Mouse (Mus musculus) heart, adult 18-20 months (tissue): ENCODE data around the gene Hist2h2aa1. TPM values are rescaled to one million over a fixed set of nuclear protein-coding genes. Genes with fewer than 3 reads are reported as not detected.
"Not testable (repeated sequence)": the region's sequence is repeated elsewhere in the genome, so short reads cannot be mapped to it uniquely, and the experiment has no call there.

Experiments
- DNase-seq, 2 experiments: peaks; one replicate each; pipeline ENCODE4 v3.0.0; 2021 to 2022; ENCODE audit warnings: mixed read lengths in 1 of 2
- long read RNA-seq, 2 experiments: library from polyadenylated mRNA; stranded (forward); transcript quantifications; one replicate each; pipeline ENCODE4 v2.0.0; 2021
- total RNA-seq, 2 experiments: library from RNA; stranded (reverse); gene quantifications; 2 replicates each; pipeline ENCODE4 v1.2.3; 2021

The Hist2h2aa1 gene
- total RNA-seq = 10 to 100 TPM in 1 of 2 experiments, 1 to 10 TPM in 1; 9.3 to 14.7 TPM
- long read RNA-seq, experiment 1, transcript Hist2h2aa1-201 (1 exons, 586 nt) = major isoform, 85 of 85 reads
- long read RNA-seq, experiment 1, partial matches to known transcripts = 0 of 85 reads
- long read RNA-seq, experiment 1, other reads (novel, unspliced or antisense) = 0 of 85 reads
- long read RNA-seq, experiment 2, transcript Hist2h2aa1-201 (1 exons, 586 nt) = major isoform, 53 of 53 reads
- long read RNA-seq, experiment 2, partial matches to known transcripts = 0 of 53 reads
- long read RNA-seq, experiment 2, other reads (novel, unspliced or antisense) = 0 of 53 reads

- peak; percentile 91 to 92 for DNase-seq
These were observed at the start of gene Hist2h2aa1 for GRCm38 (mm10) chr3:96245003-96245886. Hist2h2aa1 (plus strand) TSS chr3:96245497.

DNA sequence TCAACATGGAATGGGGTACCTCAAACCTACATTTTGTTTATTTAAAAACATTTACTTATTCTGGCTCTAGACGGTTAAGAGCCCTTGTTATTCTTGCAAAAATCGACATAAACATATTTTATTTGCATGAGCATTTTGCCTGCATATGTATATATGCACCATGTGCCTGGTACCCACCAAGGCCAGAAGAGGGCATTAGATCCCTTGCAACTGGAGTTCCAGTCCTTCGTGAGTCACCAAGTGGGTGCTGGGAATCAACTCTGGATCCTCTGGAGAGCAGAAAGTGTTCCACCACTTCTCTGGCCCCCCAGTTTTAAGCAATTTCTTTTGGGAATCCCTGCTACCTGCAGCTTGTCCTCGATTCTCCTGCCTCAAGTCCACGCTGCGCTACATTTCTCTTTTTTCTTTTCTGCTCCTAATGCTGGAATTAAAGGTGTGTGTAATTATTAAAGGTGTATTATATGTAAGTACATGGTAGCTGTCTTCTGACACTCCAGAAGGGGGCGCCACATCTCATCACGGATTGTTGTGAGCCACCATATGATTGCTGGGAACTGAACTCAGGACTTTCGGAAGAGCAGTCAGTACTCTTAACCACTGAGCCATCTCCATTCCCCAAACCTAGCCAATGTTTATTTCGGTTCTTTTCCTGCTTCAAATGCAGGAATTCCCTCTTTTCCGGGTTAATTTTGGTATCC lies 49.5 kb upstream of the Hist2h2aa1 start:
- no peak for DNase-seq

GRCm38 (mm10) chr3:96196437-96197128 lies 48.7 kb upstream of the Hist2h2aa1 start:
- no peak for DNase-seq

- peak; percentile 91 to 94 for DNase-seq
These were observed 48.1 kb upstream of the Hist2h2aa1 start for GRCm38 (mm10) chr3:96197129-96197749.

DNA sequence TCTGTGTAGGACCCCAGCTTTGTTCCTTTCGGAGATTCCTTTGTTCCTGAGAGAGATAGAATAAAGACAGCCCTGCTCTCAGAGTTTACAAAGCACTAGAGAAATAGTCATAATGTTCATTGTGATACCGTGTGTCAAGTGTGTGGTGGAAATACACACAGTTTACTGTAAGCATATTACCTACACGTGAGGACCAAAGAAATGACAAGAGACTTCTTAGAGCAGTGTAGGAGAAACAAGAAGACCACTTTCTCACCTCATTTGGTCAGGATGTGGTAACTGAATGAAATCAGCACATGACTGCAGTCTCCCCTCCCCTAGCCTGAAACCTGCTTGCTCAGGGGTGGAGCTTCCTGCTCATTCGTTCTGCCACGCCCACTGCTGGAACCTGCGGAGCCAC lies 47.1 kb upstream of the Hist2h2aa1 start:
- no peak for DNase-seq

GRCm38 (mm10) chr3:96198601-96199251 lies 46.6 kb upstream of the Hist2h2aa1 start:
- not testable (repeated sequence) for DNase-seq

DNA sequence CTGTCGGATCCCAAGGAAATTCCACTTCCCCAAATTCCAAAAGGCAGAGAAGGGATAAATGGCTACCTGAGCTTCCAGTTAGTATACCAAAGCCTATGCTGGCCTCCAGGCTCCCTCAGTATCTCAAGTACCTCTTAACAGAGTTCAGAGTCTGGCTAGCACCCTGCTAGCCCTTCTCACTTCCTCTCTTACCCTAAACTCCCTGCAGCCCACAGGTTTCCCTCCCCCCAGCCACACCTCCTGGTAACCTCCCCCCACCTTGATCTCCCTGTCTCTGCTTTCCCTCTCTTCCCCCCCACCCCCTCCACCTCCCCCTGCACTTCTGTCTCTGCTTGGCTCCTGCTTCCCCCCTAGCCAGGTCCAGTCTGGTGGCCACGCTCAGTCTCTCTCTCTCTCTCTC lies 45.6 kb upstream of the Hist2h2aa1 start:
- no peak for DNase-seq

- no peak for DNase-seq
These were observed 37.5 kb upstream of the Hist2h2aa1 start for GRCm38 (mm10) chr3:96207819-96208218.

DNA sequence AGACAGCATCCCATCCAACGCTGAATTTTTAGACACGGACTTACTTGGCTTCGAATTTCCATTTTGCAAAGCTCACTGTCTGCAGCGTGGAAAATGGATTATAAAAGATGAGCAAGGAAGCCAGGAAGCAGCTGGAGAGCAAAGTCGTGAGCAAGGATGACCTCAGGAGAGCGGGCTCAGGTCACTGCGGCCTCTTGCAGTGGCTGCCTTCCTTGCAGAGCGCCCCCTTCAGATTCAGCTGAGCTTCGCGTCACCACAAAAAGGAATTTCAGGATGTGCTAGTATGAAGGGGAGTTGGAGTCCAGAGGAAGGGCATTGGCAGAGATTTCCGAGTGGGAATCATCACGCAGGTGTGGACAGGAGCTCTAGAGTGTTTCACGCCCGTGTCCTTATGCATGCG lies 36.1 kb upstream of the Hist2h2aa1 start:
- peak in 1 of 2 experiments; percentile 18 for DNase-seq

DNA sequence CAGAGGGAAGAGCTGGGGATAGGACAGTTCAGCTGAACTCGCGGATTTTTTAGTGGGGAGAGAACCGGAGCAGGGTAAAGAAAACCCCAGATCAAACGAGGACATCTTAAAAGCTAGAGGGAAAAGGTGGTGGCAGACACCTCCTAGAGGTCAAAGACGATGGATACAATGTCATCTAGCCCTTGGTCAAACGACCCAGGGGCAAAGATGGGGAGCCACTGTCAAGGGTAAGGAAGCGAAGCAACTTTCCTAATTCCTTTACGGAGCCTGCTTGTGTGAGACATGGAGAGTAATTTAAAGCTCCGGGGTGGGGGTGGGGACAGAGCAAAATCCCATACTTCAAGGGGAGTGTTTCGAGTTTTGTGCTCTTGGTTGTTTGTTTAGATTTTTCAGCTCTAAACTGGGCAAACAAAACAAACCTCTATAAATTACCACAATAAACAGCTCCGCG lies 26.1 kb upstream of the Hist2h2aa1 start:
- peak; percentile 42 to 66 for DNase-seq

DNA sequence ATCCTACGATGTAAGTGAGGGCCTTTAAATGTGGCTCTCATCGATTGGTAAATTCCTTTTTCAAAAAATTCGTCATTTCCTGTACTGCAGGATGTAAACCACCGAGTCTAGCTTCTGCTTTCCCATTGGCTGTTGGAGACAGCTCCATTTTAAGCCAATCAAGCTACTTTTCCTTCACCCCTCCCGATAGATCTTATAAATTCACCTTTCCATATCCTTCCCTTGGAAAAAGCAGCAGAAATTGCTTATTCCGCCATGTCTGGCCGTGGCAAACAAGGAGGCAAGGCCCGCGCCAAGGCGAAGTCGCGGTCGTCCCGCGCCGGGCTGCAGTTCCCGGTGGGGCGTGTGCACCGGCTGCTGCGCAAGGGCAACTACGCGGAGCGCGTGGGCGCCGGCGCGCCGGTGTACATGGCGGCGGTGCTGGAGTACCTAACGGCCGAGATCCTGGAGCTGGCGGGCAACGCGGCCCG lies 25.6 kb upstream of the Hist2h2aa1 start, which contains the start of the genes Bola1 and Hist2h2ab:
Bola1 (minus strand) TSS at position 49 of the 470 bp plus-strand sequence.
Hist2h2ab (plus strand) TSS at position 205 of the 470 bp plus-strand sequence.
- peak; percentile 88 to 89 for DNase-seq

DNA sequence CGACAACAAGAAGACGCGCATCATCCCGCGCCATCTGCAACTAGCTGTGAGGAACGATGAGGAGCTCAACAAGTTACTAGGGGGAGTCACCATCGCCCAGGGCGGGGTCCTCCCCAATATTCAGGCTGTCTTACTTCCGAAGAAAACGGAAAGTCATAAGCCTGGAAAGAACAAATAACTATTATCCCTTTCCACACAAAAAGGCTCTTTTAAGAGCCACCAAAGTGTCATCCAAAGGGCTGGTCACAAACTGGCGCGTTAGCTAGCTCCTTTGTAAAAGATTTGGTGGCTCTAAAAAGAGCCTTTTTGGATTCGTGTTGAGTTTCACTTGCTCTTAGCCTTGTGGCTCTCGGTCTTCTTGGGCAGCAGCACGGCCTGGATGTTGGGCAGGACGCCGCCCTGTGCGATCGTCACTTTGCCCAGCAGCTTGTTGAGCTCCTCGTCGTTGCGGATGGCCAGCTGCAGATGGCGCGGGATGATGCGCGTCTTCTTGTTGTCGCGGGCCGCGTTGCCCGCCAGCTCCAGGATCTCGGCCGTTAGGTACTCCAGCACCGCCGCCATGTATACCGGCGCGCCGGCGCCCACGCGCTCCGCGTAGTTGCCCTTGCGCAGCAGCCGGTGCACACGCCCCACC lies 25.0 kb upstream of the Hist2h2aa1 start:
- not testable (repeated sequence) for DNase-seq

GRCm38 (mm10) chr3:96220765-96221639 lies 24.3 kb upstream of the Hist2h2aa1 start, which contains the start of the genes Hist2h2ac and Hist2h2be:
Hist2h2ac (minus strand) TSS chr3:96220880.
Hist2h2be (plus strand) TSS chr3:96221119.
- DNase-seq = peak; percentile 94 to 96

GRCm38 (mm10) chr3:96221640-96222038 lies 23.7 kb upstream of the Hist2h2aa1 start:
- no peak for DNase-seq

DNA sequence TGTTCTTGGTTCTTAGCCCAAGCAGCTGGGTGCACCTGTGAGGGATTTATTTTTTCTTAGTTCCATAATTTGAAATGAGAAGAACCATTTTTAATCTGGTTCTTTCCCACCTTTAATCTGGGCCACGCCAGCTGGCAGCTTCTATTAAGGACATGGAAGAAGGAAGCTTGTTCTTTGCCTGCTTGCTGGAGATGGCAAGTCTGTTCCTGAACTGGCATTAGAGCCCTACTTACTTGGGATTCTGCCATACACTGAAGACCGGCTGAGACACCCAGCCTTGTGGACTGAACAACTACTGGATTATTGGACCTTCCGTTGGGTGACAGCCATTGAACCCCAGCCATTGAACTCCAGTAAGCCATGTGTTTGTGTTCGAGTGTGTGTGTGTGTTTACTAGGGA lies 22.5 kb upstream of the Hist2h2aa1 start:
- no peak for DNase-seq

GRCm38 (mm10) chr3:96225421-96225820 lies 19.9 kb upstream of the Hist2h2aa1 start:
- DNase-seq = no peak

GRCm38 (mm10) chr3:96226695-96227648 lies 18.3 kb upstream of the Hist2h2aa1 start:
- DNase-seq = peak; percentile 39 to 75
